Mouse (Mus musculus) mouse trophoblast stem cell (cell line): ENCODE data around the gene Gm7257.

Experiments used
- in situ Hi-C, 2 experiments: fragments of 300-500 bp; cut with MseI, MboI; formaldehyde crosslinking; loops; 2 replicates in 1 of 2; 3 replicates in 1 of 2; pipeline ENCODE4 v1.15.1; 2025

Gene Gm7257

GRCm38 (mm10) chr9:36431584-36431983, at the start of gene Gm7257:
TSS of gene Gm7257 (plus strand) at chr9:36431884.
- in situ Hi-C loops: loop anchor here (10.0 to 25.0 kb wide), 3 partner anchors 253 to 844 kb away; no protein-coding TSS in a partner anchor

GRCm38 (mm10) chr9:36402991-36403390, 28.7 kb upstream of the Gm7257 start:
- in situ Hi-C loops: no loop called here

- in situ Hi-C loops: loop anchor here (5.0 to 25.0 kb wide), 4 partner anchors 250 to 848 kb away; no protein-coding TSS in a partner anchor
Observed at GRCm38 (mm10) chr9:36435051-36435764, 3.5 kb downstream of the Gm7257 start.

DNA sequence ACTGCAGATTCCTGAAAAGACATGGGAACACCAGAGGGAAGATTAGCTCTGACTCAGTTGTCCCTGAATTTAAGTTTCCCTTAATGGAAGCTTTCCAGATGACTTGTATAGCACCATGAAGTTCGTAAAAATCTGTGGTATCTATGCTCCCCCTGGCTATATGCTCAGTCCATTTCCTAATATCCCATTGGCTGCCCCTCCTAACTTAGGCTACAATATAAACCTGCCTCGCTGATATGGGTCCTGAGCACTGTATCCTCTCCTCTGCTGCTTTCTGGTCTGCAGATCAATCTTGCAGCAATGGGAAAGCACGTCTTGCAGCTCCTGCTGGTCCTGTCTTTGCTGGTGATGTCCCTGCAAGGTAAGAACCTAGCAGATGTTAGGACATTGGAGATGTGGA, 43.7 kb downstream of the Gm7257 start, which contains the start of gene Gm9513:
Gene Gm9513, plus strand, starts transcription at position 301 of the 400 bp plus-strand sequence.
- in situ Hi-C loops: no loop called here
